Mouse (Mus musculus) embryonic facial prominence, embryonic 13.5 days (tissue): ENCODE data around the gene Lrrc36. TPM values are rescaled to one million over a fixed set of nuclear protein-coding genes. Genes with fewer than 3 reads are reported as not detected.

ENCODE experiments used
- ATAC-seq: fragments of 200-750 bp; cut with Nextera tagmentation; 2 replicates; pipeline ENCODE4 v1.8.0; 2017; ENCODE audit warnings: low read depth; ENCODE audit not compliant: insufficient number of reproducible peaks, insufficient read depth, low FRiP score, low TSS enrichment
- H3K27ac ChIP-seq: fragments of 300-500 bp; sonication (generic); 2 replicates; pipeline ENCODE4 v1.5.1; 2015; ENCODE audit warnings: moderate library complexity, mild to moderate bottlenecking, inconsistent platforms
- H3K27me3 ChIP-seq: fragments of 300-500 bp; sonication (generic); 2 replicates; pipeline ENCODE4 v1.6.1; 2015; ENCODE audit warnings: mild to moderate bottlenecking, inconsistent platforms
- H3K36me3 ChIP-seq: fragments of 300-500 bp; sonication (generic); 2 replicates; pipeline ENCODE4 v1.6.1; 2015; ENCODE audit warnings: mild to moderate bottlenecking, inconsistent platforms
- H3K4me1 ChIP-seq: fragments of 300-500 bp; sonication (generic); 2 replicates; pipeline ENCODE4 v1.6.1; 2015; ENCODE audit warnings: inconsistent platforms
- H3K4me2 ChIP-seq: fragments of 300-500 bp; sonication (generic); 2 replicates; pipeline ENCODE4 v1.6.1; 2015; ENCODE audit warnings: moderate library complexity, mild to moderate bottlenecking, inconsistent platforms
- H3K4me3 ChIP-seq: fragments of 300-500 bp; sonication (generic); 2 replicates; pipeline ENCODE4 v1.5.1; 2015; ENCODE audit warnings: mild to moderate bottlenecking, inconsistent platforms
- H3K9ac ChIP-seq: fragments of 300-500 bp; sonication (generic); 2 replicates; pipeline ENCODE4 v1.6.1; 2015; ENCODE audit warnings: mild to moderate bottlenecking, inconsistent platforms
- H3K9me3 ChIP-seq: fragments of 300-500 bp; sonication (generic); 2 replicates; pipeline ENCODE4 v1.6.1; 2016; ENCODE audit warnings: inconsistent platforms
- WGBS: fragments of 180-500 bp; shearing (Covaris S2); methylation state at CpG from one replicate; pipeline ENCODE4 v1.1.7; 2015; ENCODE audit warnings: mixed read lengths; 5-methylcytosine and 5-hydroxymethylcytosine counted together
- polyA plus RNA-seq: library from polyadenylated mRNA; unstranded; fragments of >200 nt; fragmentation: Nextera tagmentation; extraction: Ambion mirVana; gene quantifications from 2 replicates; pipeline ENCODE4 v1.2.1, GENCODE M21; 2015

The Lrrc36 gene
- polyA plus RNA-seq, 1 experiment from 2014 or later: not detected

DNA sequence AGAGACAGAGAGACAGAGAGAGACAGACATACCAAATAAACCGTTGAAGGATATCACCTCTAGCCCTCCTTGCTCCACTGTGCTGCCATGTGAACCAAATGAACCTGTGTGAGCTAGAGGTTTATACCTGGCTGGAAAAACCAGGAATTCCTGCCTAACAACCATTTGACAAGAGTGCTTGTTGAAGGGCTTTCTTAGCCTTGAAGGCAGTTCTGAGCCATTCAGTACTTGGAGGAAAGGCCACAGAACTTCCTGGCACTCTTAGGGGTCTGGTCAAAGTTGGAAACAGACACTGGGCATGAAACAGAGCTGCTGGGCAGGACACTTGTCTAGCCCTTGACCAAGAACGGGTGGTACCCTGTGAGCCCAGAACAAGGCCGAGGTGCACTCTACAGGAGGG lies 81.2 kb downstream of the Lrrc36 start:
- Histone ChIP-seq H3K4me3 (no peak overlapping the region), H3K9me3 (no peaks in the 10 kb centered on the region), H3K9ac (0 out of 2 replicates have a peak overlapping the region, but pooled peaks have one; percentile 27), H3K4me2 (no peak overlapping the region), H3K4me1 (peaks cover 31% of the 10 kb centered on the region), H3K27ac (no peak overlapping the region), H3K36me3 (no peaks in the 10 kb centered on the region), H3K27me3 (no peaks in the 10 kb centered on the region)
- no peak for ATAC-seq
- WGBS: 78% methylated on average over 3 of the region's 3 CpGs

DNA sequence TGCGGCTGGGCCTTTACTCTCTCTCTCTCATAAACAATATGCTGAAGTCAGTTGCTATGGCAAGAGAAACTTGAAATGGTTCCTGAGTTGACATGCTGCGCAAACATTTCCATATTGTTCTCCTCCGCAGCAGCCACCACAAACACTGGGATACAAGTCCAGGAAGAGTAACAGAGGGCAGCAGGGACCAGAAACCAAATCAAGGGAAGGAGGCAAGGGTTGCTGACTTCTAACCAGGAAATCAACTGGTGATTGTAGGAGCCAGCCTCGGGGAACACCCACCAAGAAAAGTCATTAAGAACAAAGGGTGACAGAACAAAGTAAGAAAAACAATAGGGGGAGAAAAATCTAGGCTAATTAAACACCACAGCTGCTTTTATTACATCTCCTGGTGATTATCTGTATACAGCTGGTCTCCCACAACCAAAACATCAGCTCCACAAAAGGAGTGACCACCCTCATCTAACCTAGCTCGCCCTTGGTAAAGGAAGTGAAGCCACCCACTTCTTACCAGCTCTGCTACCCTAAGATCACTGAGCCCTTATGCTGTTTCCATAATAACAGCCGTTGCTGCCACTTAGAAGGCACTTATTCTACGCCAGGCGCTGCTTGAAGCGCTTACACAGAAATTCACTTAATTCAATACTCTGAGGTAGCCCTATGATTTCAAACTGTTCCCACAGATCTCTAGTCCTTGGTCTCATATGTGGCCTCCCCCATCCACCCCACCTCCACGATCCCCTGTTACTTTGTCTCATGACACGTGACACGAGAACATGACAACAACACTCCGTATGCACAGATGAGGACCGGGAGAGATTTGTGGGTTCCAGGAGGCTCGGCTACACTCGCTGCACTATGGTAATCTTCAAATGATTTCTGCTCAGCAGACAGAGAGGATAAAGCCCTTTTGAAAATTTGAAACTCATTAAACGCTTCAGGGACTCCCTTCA lies 82.3 kb downstream of the Lrrc36 start:
- Histone ChIP-seq H3K9me3 (no peaks in the 10 kb centered on the region), H3K27ac (peak overlapping the region; percentile 85), H3K9ac (peak overlapping the region; percentile 92), H3K4me3 (peak overlapping the region; percentile 90), H3K4me1 (peaks cover 31% of the 10 kb centered on the region), H3K4me2 (peak overlapping the region; percentile 87), H3K36me3 (no peaks in the 10 kb centered on the region), H3K27me3 (no peaks in the 10 kb centered on the region)
- no peak for ATAC-seq
- WGBS: 34% methylated on average over 17 of the region's 17 CpGs

DNA sequence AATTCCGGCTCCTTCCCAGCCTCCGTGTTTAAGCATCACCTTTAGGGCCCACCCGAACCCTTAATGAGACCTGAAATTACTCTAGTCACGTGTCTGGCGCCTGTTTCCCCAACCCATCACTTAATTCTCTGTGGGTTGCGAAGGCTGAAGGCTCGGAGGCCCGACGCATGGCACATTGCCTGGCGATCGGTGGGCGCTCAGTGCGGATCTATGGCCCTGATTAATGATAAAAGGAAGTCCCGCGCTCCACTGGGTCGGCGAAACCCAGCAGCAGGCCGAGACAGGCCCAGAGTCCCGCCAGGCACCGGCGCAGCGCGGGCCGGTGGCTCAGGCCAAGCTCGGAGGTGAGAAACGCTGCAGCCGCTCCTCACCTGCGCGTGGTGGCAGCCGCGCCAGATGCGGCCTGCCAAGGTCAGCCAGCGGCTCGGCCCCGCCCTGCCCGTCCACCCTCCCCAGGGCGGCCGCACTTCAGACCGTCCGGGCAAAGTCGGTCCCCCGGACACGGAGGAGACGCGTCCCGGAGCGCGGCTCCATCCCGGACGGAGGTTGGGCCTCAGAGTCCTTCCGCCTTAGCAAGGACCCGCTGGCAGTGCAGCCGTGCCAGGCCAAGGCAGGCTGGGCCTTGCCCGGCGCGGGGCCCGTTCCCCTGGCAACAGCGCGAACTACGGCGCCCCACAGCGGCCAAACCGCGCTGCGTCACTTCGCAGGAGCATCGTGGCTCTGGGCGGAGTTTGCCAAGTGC lies 83.2 kb downstream of the Lrrc36 start, which contains the start of gene Zdhhc1:
Gene Zdhhc1, minus strand, starts transcription at position 464 of the 742 bp plus-strand sequence.
- no peaks in the 10 kb centered on the region for H3K9me3 ChIP-seq
- peaks cover 31% of the 10 kb centered on the region for H3K4me1 ChIP-seq
- H3K27ac ChIP-seq: peak within 1 kb of the TSS; percentile 85
- H3K4me3 ChIP-seq: peak within 1 kb of the TSS; percentile 90
- H3K4me2 ChIP-seq: peak within 1 kb of the TSS; percentile 87
- peak within 1 kb of the TSS; percentile 92 for H3K9ac ChIP-seq
- H3K36me3 ChIP-seq: no peaks in the 10 kb centered on the region
- H3K27me3 ChIP-seq: no peaks in the 10 kb centered on the region
- WGBS: under 1% methylated on average over 68 of the region's 68 CpGs
- ATAC-seq: peak; percentile 50

DNA sequence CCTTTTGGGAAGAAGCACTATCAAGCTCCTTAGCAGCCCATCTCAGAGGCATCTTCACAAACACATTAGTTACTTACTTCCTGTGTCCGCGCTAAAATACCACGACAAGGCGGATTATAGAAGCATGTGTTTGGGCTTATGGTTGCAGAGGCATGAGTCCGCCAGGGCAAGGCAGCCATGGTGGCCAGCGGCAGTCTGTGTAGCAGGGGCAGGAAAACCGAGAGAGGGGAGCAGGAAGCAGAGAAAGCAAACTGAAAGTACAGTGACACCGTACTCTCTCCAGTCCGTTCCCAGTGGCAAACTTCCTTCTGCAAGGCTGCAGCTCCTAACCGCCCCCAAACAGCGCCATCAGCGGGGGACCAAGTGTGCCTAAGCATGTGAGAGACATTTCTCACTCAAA lies 86.4 kb downstream of the Lrrc36 start:
- H3K9me3 ChIP-seq: no peaks in the 10 kb centered on the region
- WGBS: 77% methylated on average over 12 of the region's 12 CpGs
- H3K36me3 ChIP-seq: no peaks in the 10 kb centered on the region
- no peak overlapping the region for H3K4me3 ChIP-seq
- no peak for ATAC-seq
- no peaks in the 10 kb centered on the region for H3K27me3 ChIP-seq
- H3K4me2 ChIP-seq: no peak overlapping the region
- no peak overlapping the region for H3K9ac ChIP-seq
- peaks cover 17% of the 10 kb centered on the region for H3K4me1 ChIP-seq
- H3K27ac ChIP-seq: no peak overlapping the region

DNA sequence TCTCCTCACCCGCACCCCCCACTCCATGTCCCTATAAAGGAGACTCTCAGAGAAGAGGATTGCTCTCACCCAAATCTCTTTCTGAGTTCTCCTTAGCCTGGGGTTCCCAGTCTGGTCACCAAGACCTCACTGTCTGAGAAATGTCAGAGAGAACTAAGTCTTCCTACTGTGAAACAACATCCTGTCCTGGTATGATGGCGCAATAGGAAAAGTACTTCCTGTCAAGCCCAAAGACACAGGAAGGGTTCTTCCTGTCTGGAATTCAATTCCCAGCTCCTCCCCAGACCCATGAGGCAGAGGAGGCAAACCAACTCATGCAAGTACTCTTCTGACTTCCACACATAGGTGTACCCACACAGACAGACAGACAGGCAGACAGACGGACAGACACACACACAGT lies 91.2 kb downstream of the Lrrc36 start:
- Histone ChIP-seq H3K9me3 (no peaks in the 10 kb centered on the region), H3K27me3 (no peaks in the 10 kb centered on the region), H3K36me3 (no peaks in the 10 kb centered on the region), H3K4me2 (no peak overlapping the region), H3K9ac (no peak overlapping the region), H3K4me1 (peaks cover 15% of the 10 kb centered on the region), H3K4me3 (no peak overlapping the region), H3K27ac (peak overlapping the region; percentile 39; the same call in 1 of the 2 replicates)
- ATAC-seq: no peak
- 89% methylated on average over 3 of the region's 3 CpGs for WGBS

DNA sequence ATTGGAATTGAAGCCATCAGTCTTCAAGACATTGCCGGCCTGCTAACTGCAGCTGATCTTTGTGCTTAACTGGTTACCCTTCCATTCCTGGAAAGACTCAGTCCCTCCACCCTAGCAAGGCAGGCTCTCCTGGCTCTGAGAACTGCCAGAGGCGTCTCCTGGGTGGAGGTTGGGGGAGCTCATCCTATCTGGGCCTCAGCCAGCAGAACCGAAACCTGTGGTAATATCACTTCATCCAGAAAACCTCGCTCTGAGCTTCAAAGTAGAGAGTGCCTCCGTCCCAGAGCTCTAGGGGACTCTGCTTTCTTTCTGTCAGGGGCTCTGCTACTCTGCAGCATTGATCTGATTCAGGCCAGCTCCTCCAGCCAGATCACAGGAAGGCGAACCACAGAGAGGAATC lies 93.6 kb downstream of the Lrrc36 start:
- H3K36me3 ChIP-seq: no peaks in the 10 kb centered on the region
- WGBS: 65% methylated on average over 6 of the region's 6 CpGs
- H3K27me3 ChIP-seq: no peaks in the 10 kb centered on the region
- H3K9ac ChIP-seq: no peak overlapping the region
- no peaks in the 10 kb centered on the region for H3K9me3 ChIP-seq
- H3K4me3 ChIP-seq: no peak overlapping the region
- H3K27ac ChIP-seq: no peak overlapping the region
- ATAC-seq: no peak
- peaks cover 26% of the 10 kb centered on the region for H3K4me1 ChIP-seq
- no peak overlapping the region for H3K4me2 ChIP-seq

DNA sequence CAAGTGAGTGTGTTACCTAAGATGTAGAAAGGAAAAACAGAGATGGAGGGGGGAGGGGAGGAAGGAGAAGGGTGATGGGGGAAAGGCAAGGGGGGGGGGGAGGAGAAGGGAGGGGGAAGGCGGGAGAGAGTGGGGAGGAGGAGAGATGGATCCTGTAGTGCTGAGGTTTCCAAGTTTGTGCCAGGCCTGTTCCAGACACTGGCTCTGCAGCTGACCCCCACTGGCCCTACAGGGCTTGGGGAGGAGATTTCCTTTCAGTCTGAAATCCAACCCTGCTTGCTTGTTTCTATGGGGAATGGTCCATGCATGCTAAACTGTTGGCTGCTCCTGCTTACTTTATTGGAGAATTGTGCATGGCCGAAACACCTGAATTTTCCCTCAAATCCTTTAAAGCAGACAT lies 95.4 kb downstream of the Lrrc36 start:
- H3K4me3 ChIP-seq: no peak overlapping the region
- H3K27ac ChIP-seq: peak overlapping the region; percentile 76
- H3K36me3 ChIP-seq: no peaks in the 10 kb centered on the region
- no peaks in the 10 kb centered on the region for H3K9me3 ChIP-seq
- 27% methylated on average over 2 of the region's 2 CpGs for WGBS
- no peak overlapping the region for H3K9ac ChIP-seq
- no peaks in the 10 kb centered on the region for H3K27me3 ChIP-seq
- ATAC-seq: peak; percentile 74
- H3K4me2 ChIP-seq: peak overlapping the region; percentile 9; the same call in 1 of the 2 replicates
- peaks cover 26% of the 10 kb centered on the region for H3K4me1 ChIP-seq

DNA sequence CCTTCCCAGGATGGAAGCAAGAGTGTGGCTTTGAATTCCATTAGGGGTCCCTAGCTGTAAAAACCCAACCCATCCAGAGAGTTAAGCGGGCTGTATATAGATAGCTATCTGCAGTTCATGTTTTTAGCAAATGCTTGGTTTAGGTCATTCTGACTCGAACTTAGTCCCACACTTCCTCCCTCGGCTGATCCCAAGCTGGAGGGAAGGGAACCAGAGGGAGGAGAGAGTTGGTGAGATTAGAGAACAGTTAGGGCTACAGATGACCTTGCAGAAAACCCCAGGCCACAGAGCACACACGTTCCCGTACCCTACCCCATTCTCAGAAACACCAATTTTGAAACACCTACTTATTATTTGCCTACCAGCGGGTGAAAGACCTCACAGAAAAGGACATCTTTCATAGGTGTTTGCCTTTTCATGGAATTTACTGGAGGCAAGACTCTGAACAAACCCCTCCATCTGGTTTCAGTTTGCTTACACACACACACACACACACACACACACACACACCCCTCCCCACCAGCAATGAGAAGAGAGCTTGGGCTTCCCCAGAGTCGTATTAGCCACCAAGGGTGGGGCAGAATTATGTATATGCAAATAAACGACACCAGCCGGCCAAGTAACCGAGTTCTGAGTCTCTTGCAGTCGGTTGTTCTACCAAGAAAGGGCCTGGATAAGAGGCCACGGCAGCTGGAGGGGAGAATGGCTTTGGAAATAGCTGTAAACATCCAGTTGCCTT lies 96.8 kb downstream of the Lrrc36 start:
- Histone ChIP-seq H3K36me3 (no peaks in the 10 kb centered on the region), H3K4me3 (no peak overlapping the region), H3K9me3 (no peaks in the 10 kb centered on the region), H3K27me3 (no peaks in the 10 kb centered on the region; the same call in 1 of the 2 replicates), H3K4me2 (peak overlapping the region; percentile 24; the same call in 1 of the 2 replicates), H3K27ac (peak overlapping the region; percentile 76), H3K9ac (no peak overlapping the region), H3K4me1 (peaks cover 26% of the 10 kb centered on the region)
- 31% methylated on average over 12 of the region's 12 CpGs for WGBS
- no peak for ATAC-seq

Other genes with a start within 250 kb of the Lrrc36 start
- gene Cbfb, start 242.9 kb upstream of the Lrrc36 start, polyA plus RNA-seq: 102 and 118 TPM in 2 replicates
- gene D230025D16Rik, start 188.4 kb upstream of the Lrrc36 start, polyA plus RNA-seq: 24.5 and 26.6 TPM in 2 replicates
- gene B3gnt9, start 158.4 kb upstream of the Lrrc36 start, polyA plus RNA-seq: 25.9 and 29.7 TPM in 2 replicates
- gene Tradd, start 149.0 kb upstream of the Lrrc36 start, polyA plus RNA-seq: 22.8 and 24.7 TPM in 2 replicates
- 2.1 TPM in 2 replicates for gene Fbxl8, start 148.9 kb upstream of the Lrrc36 start, polyA plus RNA-seq
- gene Hsf4, start 143.8 kb upstream of the Lrrc36 start, polyA plus RNA-seq: 0.13 and 0.22 TPM in 2 replicates
- 1.8 and 2.8 TPM in 2 replicates for gene Nol3, start 137.4 kb upstream of the Lrrc36 start, polyA plus RNA-seq
- 22.1 and 23.0 TPM in 2 replicates for gene 4931428F04Rik, start 123.7 kb upstream of the Lrrc36 start, polyA plus RNA-seq
- 10.2 and 11.1 TPM in 2 replicates for gene Exoc3l, start 117.5 kb upstream of the Lrrc36 start, polyA plus RNA-seq
- gene E2f4, start 115.9 kb upstream of the Lrrc36 start, polyA plus RNA-seq: 78.9 and 81.7 TPM in 2 replicates
- 6.0 and 6.7 TPM in 2 replicates for gene Elmo3, start 108.0 kb upstream of the Lrrc36 start, polyA plus RNA-seq
- gene Lrrc29, start 87.3 kb upstream of the Lrrc36 start, polyA plus RNA-seq: 1.3 and 1.8 TPM in 2 replicates
- 121 TPM in 2 replicates for gene Tmem208, start 87.2 kb upstream of the Lrrc36 start, polyA plus RNA-seq
- 2.3 and 3.0 TPM in 2 replicates for gene Fhod1, start 65.6 kb upstream of the Lrrc36 start, polyA plus RNA-seq
- 5.9 and 6.0 TPM in 2 replicates for gene Slc9a5, start 64.7 kb upstream of the Lrrc36 start, polyA plus RNA-seq
- 0.39 and 0.81 TPM in 2 replicates for gene Plekhg4, start 40.3 kb upstream of the Lrrc36 start, polyA plus RNA-seq
- not detected in 2 replicates for gene Kctd19, start 69 bp upstream of the Lrrc36 start, polyA plus RNA-seq
- gene Tppp3, start 58.0 kb downstream of the Lrrc36 start, polyA plus RNA-seq: 18.7 and 23.1 TPM in 2 replicates
- gene Zdhhc1, start 83.3 kb downstream of the Lrrc36 start, polyA plus RNA-seq: 52.2 and 53.3 TPM in 2 replicates
- 0.87 and 1.1 TPM in 2 replicates for gene Hsd11b2, start 105.2 kb downstream of the Lrrc36 start, polyA plus RNA-seq
- gene Atp6v0d1, start 152.5 kb downstream of the Lrrc36 start, polyA plus RNA-seq: 78.4 and 80.4 TPM in 2 replicates
- gene Ripor1, start 191.7 kb downstream of the Lrrc36 start, polyA plus RNA-seq: 18.6 and 18.7 TPM in 2 replicates
- gene Ctcf, start 223.0 kb downstream of the Lrrc36 start, polyA plus RNA-seq: 136 and 146 TPM in 2 replicates
- gene Agrp, start 223.8 kb downstream of the Lrrc36 start, polyA plus RNA-seq: 0.90 and 2.1 TPM in 2 replicates